Mouse (Mus musculus): ENCODE data around the gene Sacs. TPM values are rescaled to one million over a fixed set of nuclear protein-coding genes. Genes with fewer than 3 reads are reported as not detected.
A peak's percentile ranks its signal among the peaks of the same experiment; 100 is the strongest.

Gene Sacs
- polyA plus RNA-seq, 1 experiment from 2014 or later, result 3.1 TPM

- Histone ChIP-seq H3K36me3 (no peaks in the 10 kb centered on the region), H3K27ac (replicated peaks) (peak overlapping the region; percentile 96), H3K4me2 (peak overlapping the region; percentile 23), H3K9ac (peak overlapping the region; percentile 57), H3K4me1 (peaks cover 33% of the 10 kb centered on the region), H3K9me3 (no peaks in the 10 kb centered on the region), H3K27me3 (replicated peaks) (no peaks in the 10 kb centered on the region), H3K4me3 (no peak overlapping the region)
- WGBS, result 29% methylated on average over 10 of the region's 10 CpGs
- ATAC-seq (ENCODE audit: extremely low read depth, insufficient number of reproducible peaks, low FRiP score, low TSS enrichment), result peak; percentile 28; the same call in 1 of the 2 replicates
These were observed 23.4 kb downstream of the Sacs start for GRCm38 (mm10) chr14:61161367-61162334.

GRCm38 (mm10) chr14:61164461-61164860 is 26.2 kb downstream of the Sacs start:
- H3K27ac ChIP-seq (replicated peaks), result no peak overlapping the region
- 71% methylated on average over 3 of the region's 3 CpGs for WGBS
- no peaks in the 10 kb centered on the region for H3K36me3 ChIP-seq
- no peak overlapping the region for H3K4me3 ChIP-seq
- H3K9me3 ChIP-seq, result no peaks in the 10 kb centered on the region
- peaks cover 33% of the 10 kb centered on the region for H3K4me1 ChIP-seq
- 0 out of 2 replicates have a peak, but pooled peaks cover 9% of the 10 kb centered on the region for H3K27me3 ChIP-seq (replicated peaks)
- no peak overlapping the region for H3K4me2 ChIP-seq
- H3K9ac ChIP-seq, result no peak overlapping the region
- ATAC-seq (ENCODE audit: extremely low read depth, insufficient number of reproducible peaks, low FRiP score, low TSS enrichment), result no peak

- ATAC-seq (ENCODE audit: extremely low read depth, insufficient number of reproducible peaks, low FRiP score, low TSS enrichment), result no peak
- Histone ChIP-seq H3K36me3 (no peaks in the 10 kb centered on the region), H3K27me3 (replicated peaks) (0 out of 2 replicates have a peak, but pooled peaks cover 9% of the 10 kb centered on the region), H3K27ac (replicated peaks) (no peak overlapping the region), H3K4me2 (no peak overlapping the region), H3K4me3 (no peak overlapping the region), H3K9ac (no peak overlapping the region), H3K9me3 (no peaks in the 10 kb centered on the region), H3K4me1 (peaks cover 26% of the 10 kb centered on the region)
- 73% methylated on average over 9 of the region's 9 CpGs for WGBS
These were observed 27.7 kb downstream of the Sacs start for GRCm38 (mm10) chr14:61165929-61166328.

- no peaks in the 10 kb centered on the region for H3K9me3 ChIP-seq
- 0 out of 2 replicates have a peak overlapping the region, but pooled peaks have one; percentile 17 for H3K27ac ChIP-seq (replicated peaks)
- H3K27me3 ChIP-seq (replicated peaks), result 0 out of 2 replicates have a peak, but pooled peaks cover 9% of the 10 kb centered on the region
- no peak overlapping the region for H3K4me3 ChIP-seq
- peaks cover 12% of the 10 kb centered on the region; the same call in 1 of the 2 replicates for H3K36me3 ChIP-seq
- H3K9ac ChIP-seq, result no peak overlapping the region
- no peak for ATAC-seq (ENCODE audit: extremely low read depth, insufficient number of reproducible peaks, low FRiP score, low TSS enrichment)
- no peak overlapping the region for H3K4me2 ChIP-seq
- peaks cover 25% of the 10 kb centered on the region for H3K4me1 ChIP-seq
- 77% methylated on average over 5 of the region's 5 CpGs for WGBS
These were observed 33.2 kb downstream of the Sacs start for GRCm38 (mm10) chr14:61171261-61171970.

GRCm38 (mm10) chr14:61172548-61173158 is 34.4 kb downstream of the Sacs start:
- Histone ChIP-seq H3K4me3 (peak overlapping the region; percentile 93), H3K4me2 (peak overlapping the region; percentile 78), H3K27me3 (replicated peaks) (0 out of 2 replicates have a peak, but pooled peaks cover 9% of the 10 kb centered on the region), H3K27ac (replicated peaks) (peak overlapping the region; percentile 94), H3K9ac (peak overlapping the region; percentile 93), H3K9me3 (no peaks in the 10 kb centered on the region), H3K4me1 (peaks cover 25% of the 10 kb centered on the region), H3K36me3 (peaks cover 12% of the 10 kb centered on the region; the same call in 1 of the 2 replicates)
- ATAC-seq (ENCODE audit: extremely low read depth, insufficient number of reproducible peaks, low FRiP score, low TSS enrichment), result peak; percentile 98
- WGBS, result under 1% methylated on average over 50 of the region's 52 CpGs

GRCm38 (mm10) chr14:61173229-61173628 is 35.0 kb downstream of the Sacs start:
- 0 out of 2 replicates have a peak, but pooled peaks cover 5% of the 10 kb centered on the region for H3K27me3 ChIP-seq (replicated peaks)
- peak overlapping the region; percentile 93 for H3K4me3 ChIP-seq
- no peaks in the 10 kb centered on the region for H3K9me3 ChIP-seq
- peaks cover 25% of the 10 kb centered on the region for H3K4me1 ChIP-seq
- WGBS, result under 1% methylated on average over 37 of the region's 37 CpGs
- peak overlapping the region; percentile 78 for H3K4me2 ChIP-seq
- H3K36me3 ChIP-seq, result peaks cover 12% of the 10 kb centered on the region; the same call in 1 of the 2 replicates
- ATAC-seq (ENCODE audit: extremely low read depth, insufficient number of reproducible peaks, low FRiP score, low TSS enrichment), result peak; percentile 6; the same call in 1 of the 2 replicates
- H3K9ac ChIP-seq, result peak overlapping the region; percentile 93
- H3K27ac ChIP-seq (replicated peaks), result peak overlapping the region; percentile 94

- H3K4me2 ChIP-seq, result no peak overlapping the region
- ATAC-seq (ENCODE audit: extremely low read depth, insufficient number of reproducible peaks, low FRiP score, low TSS enrichment), result no peak
- H3K9ac ChIP-seq, result no peak overlapping the region
- no peaks in the 10 kb centered on the region for H3K4me1 ChIP-seq
- no peak overlapping the region for H3K27ac ChIP-seq (replicated peaks)
- H3K9me3 ChIP-seq, result no peaks in the 10 kb centered on the region
- 78% methylated on average over 7 of the region's 7 CpGs for WGBS
- H3K27me3 ChIP-seq (replicated peaks), result no peaks in the 10 kb centered on the region
- H3K4me3 ChIP-seq, result no peak overlapping the region
- peaks cover 79% of the 10 kb centered on the region for H3K36me3 ChIP-seq
These were observed 53.6 kb downstream of the Sacs start for GRCm38 (mm10) chr14:61191904-61192303.

- 81% methylated on average over 10 of the region's 10 CpGs for WGBS
- Histone ChIP-seq H3K27me3 (replicated peaks) (no peaks in the 10 kb centered on the region), H3K4me3 (no peak overlapping the region), H3K4me2 (no peak overlapping the region), H3K9ac (no peak overlapping the region), H3K36me3 (peaks cover 81% of the 10 kb centered on the region), H3K9me3 (no peaks in the 10 kb centered on the region), H3K27ac (replicated peaks) (no peak overlapping the region), H3K4me1 (no peaks in the 10 kb centered on the region)
- ATAC-seq (ENCODE audit: extremely low read depth, insufficient number of reproducible peaks, low FRiP score, low TSS enrichment), result no peak
These were observed 54.1 kb downstream of the Sacs start for GRCm38 (mm10) chr14:61192326-61192725.

- H3K4me1 ChIP-seq, result no peaks in the 10 kb centered on the region
- 90% methylated on average over 4 of the region's 4 CpGs for WGBS
- H3K27me3 ChIP-seq (replicated peaks), result no peaks in the 10 kb centered on the region
- no peak overlapping the region for H3K4me3 ChIP-seq
- no peak overlapping the region for H3K4me2 ChIP-seq
- no peak overlapping the region for H3K9ac ChIP-seq
- peaks cover 85% of the 10 kb centered on the region for H3K36me3 ChIP-seq
- no peak overlapping the region for H3K27ac ChIP-seq (replicated peaks)
- no peaks in the 10 kb centered on the region for H3K9me3 ChIP-seq
- ATAC-seq (ENCODE audit: extremely low read depth, insufficient number of reproducible peaks, low FRiP score, low TSS enrichment), result no peak
These were observed 56.2 kb downstream of the Sacs start for GRCm38 (mm10) chr14:61194416-61194815.

- no peak for ATAC-seq (ENCODE audit: extremely low read depth, insufficient number of reproducible peaks, low FRiP score, low TSS enrichment)
- H3K4me3 ChIP-seq, result no peak overlapping the region
- peaks cover 93% of the 10 kb centered on the region for H3K36me3 ChIP-seq
- H3K4me1 ChIP-seq, result no peaks in the 10 kb centered on the region
- no peaks in the 10 kb centered on the region for H3K9me3 ChIP-seq
- no peak overlapping the region for H3K9ac ChIP-seq
- no peak overlapping the region for H3K27ac ChIP-seq (replicated peaks)
- H3K4me2 ChIP-seq, result no peak overlapping the region
- H3K27me3 ChIP-seq (replicated peaks), result no peaks in the 10 kb centered on the region
- WGBS, result 83% methylated on average over 5 of the region's 5 CpGs
These were observed 71.9 kb downstream of the Sacs start for GRCm38 (mm10) chr14:61210111-61210510.

GRCm38 (mm10) chr14:61211754-61212153 is 73.5 kb downstream of the Sacs start:
- ATAC-seq (ENCODE audit: extremely low read depth, insufficient number of reproducible peaks, low FRiP score, low TSS enrichment), result no peak
- WGBS, result 78% methylated on average over 6 of the region's 6 CpGs
- H3K4me1 ChIP-seq, result no peaks in the 10 kb centered on the region
- H3K9ac ChIP-seq, result no peak overlapping the region
- peaks cover 76% of the 10 kb centered on the region for H3K36me3 ChIP-seq
- no peak overlapping the region for H3K4me3 ChIP-seq
- H3K9me3 ChIP-seq, result no peaks in the 10 kb centered on the region
- H3K4me2 ChIP-seq, result no peak overlapping the region
- no peaks in the 10 kb centered on the region for H3K27me3 ChIP-seq (replicated peaks)
- H3K27ac ChIP-seq (replicated peaks), result no peak overlapping the region
